Mouse (Mus musculus): ENCODE results near the gene Calhm6. TPM values are rescaled to one million over a fixed set of nuclear protein-coding genes. Genes with fewer than 3 reads are reported as not detected.

Calhm6 gene
- polyA plus RNA-seq, 1 experiment from 2014 or later, result 0.57 TPM

Other genes starting within 250 kb of the Calhm6 start
- 0.10 and 0.15 TPM in 2 replicates for gene Rsph4a, start 222.9 kb downstream of the Calhm6 start, polyA plus RNA-seq (2015; fragmentation: Nextera tagmentation; extraction: Ambion mirVana)
- gene Zup1, start 176.7 kb downstream of the Calhm6 start, polyA plus RNA-seq (2015; fragmentation: Nextera tagmentation; extraction: Ambion mirVana), result 19.9 and 22.0 TPM in 2 replicates
- gene Rwdd1, start 108.4 kb downstream of the Calhm6 start, polyA plus RNA-seq (2015; fragmentation: Nextera tagmentation; extraction: Ambion mirVana), result 102 and 105 TPM in 2 replicates
- gene Trappc3l, start 90.4 kb downstream of the Calhm6 start, polyA plus RNA-seq (2015; fragmentation: Nextera tagmentation; extraction: Ambion mirVana), result not detected in 2 replicates
- not detected in 2 replicates for gene Calhm4, start 83.7 kb downstream of the Calhm6 start, polyA plus RNA-seq (2015; fragmentation: Nextera tagmentation; extraction: Ambion mirVana)
- gene Calhm5, start 31.5 kb downstream of the Calhm6 start, polyA plus RNA-seq (2015; fragmentation: Nextera tagmentation; extraction: Ambion mirVana), result 0.46 and 0.74 TPM in 2 replicates
- gene Dse, start 79.7 kb upstream of the Calhm6 start, polyA plus RNA-seq (2015; fragmentation: Nextera tagmentation; extraction: Ambion mirVana), result 24.7 and 25.4 TPM in 2 replicates
- 54.9 and 62.6 TPM in 2 replicates for gene Tspyl1, start 154.2 kb upstream of the Calhm6 start, polyA plus RNA-seq (2015; fragmentation: Nextera tagmentation; extraction: Ambion mirVana)
- gene Tspyl4, start 169.5 kb upstream of the Calhm6 start, polyA plus RNA-seq (2015; fragmentation: Nextera tagmentation; extraction: Ambion mirVana), result 10.7 and 12.3 TPM in 2 replicates